Mouse (Mus musculus) midbrain, embryonic 10.5 days (tissue): ENCODE results near the gene Pxdn. TPM values are rescaled to one million over a fixed set of nuclear protein-coding genes. Genes with fewer than 3 reads are reported as not detected.

Experiments used
- DNase-seq: peaks from one replicate; pipeline ENCODE4 v3.0.0-alpha.2; 2017; ENCODE audit warnings: low spot score
- H3K27ac ChIP-seq: fragments of 300-500 bp; sonication (generic); replicated peaks from 2 replicates; pipeline ENCODE4 v1.5.1; 2016; ENCODE audit warnings: mild to moderate bottlenecking
- H3K27me3 ChIP-seq: fragments of 300-500 bp; sonication (generic); 2 replicates; pipeline ENCODE4 v1.6.1; 2016; ENCODE audit warnings: low read depth, mild to moderate bottlenecking; ENCODE audit not compliant: poor library complexity, severe bottlenecking
- H3K36me3 ChIP-seq: fragments of 300-500 bp; sonication (generic); 2 replicates; pipeline ENCODE4 v1.6.1; 2016; ENCODE audit warnings: mild to moderate bottlenecking, moderate library complexity
- H3K4me1 ChIP-seq: fragments of 300-500 bp; sonication (generic); 2 replicates; pipeline ENCODE4 v1.6.1; 2016
- H3K4me3 ChIP-seq: fragments of 300-500 bp; sonication (generic); 2 replicates; pipeline ENCODE4 v1.5.1; 2016; ENCODE audit warnings: mild to moderate bottlenecking, moderate library complexity
- H3K9me3 ChIP-seq: fragments of 300-500 bp; sonication (generic); replicated peaks from 2 replicates; pipeline ENCODE4 v1.6.1; 2016; ENCODE audit warnings: mild to moderate bottlenecking
- WGBS: fragments of 180-500 bp; shearing (Covaris S2); methylation state at CpG from one replicate; pipeline ENCODE4 v1.1.7; 2016; 5-methylcytosine and 5-hydroxymethylcytosine counted together
- polyA plus RNA-seq: library from polyadenylated mRNA; unstranded; fragments of >200 nt; fragmentation: Nextera tagmentation; extraction: Ambion mirVana; gene quantifications from 2 replicates; pipeline ENCODE4 v1.2.1, GENCODE M21; 2016

Pxdn gene
- polyA plus RNA-seq, 1 experiment from 2014 or later = 72.5 TPM

DNA sequence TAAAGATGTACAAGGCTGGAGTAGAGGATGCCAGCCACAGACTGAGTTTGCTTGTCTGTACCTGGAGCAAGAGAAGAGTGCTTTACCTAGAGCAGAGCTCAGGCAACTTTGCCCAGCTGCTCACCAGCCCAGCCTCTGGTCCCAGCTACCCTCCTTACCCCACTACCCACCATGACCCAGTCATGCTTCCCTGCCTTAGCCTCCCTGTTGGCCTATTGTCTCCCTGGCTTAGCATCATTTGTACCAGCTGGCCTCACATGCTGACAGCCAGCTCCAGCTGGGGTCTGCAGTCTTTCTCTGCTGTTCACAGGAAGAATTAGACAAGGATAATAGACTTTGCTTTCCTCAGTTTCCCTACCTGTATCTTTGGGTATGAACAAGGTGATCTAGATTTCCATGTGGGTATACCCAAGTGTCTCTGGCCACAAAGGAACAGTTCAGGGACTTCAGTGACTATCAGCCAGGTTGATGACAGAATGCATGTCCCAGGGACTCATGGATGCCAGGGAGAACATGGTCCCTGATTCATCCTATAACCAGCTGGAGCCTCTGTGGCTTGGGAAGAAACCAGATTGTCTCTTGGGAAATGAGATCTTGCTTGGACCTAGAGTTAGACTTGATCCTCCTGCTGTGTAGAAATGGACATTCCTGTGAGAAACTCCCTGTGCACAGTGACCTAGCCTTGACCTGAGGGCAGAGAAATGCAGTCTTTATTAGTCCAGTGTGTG, 98.6 kb downstream of the Pxdn start:
- Histone ChIP-seq H3K4me3 (no peak overlapping the region), H3K4me1 (peaks cover 24% of the 10 kb centered on the region), H3K27me3 (no peaks in the 10 kb centered on the region), H3K27ac (peak overlapping the region; percentile 81), H3K36me3 (no peaks in the 10 kb centered on the region), H3K9me3 (no peaks in the 10 kb centered on the region)
- no peak for DNase-seq

DNA sequence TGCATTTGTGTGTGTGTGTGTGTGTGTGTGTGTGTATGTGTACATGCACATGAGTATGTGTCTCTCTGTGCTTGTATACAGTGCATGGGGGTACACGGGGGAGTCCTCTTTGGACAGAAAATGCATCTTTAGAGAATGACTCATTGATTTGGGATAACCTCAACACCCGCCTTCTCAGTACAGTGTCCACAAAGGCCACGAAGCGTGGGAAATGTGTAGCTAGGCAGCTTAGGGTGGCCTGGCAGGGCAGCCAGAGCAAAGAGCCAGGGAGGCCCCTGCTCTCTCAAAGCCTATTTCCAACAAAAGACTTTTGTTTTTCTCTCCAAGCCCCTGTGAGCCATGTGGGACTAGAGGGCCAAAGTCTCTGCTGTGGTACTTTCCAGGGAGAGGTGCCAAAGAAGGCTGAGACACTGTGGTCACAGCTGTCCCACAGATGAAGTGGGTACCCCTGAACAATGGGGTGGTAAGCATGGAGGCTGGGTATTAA, 99.2 kb downstream of the Pxdn start:
- H3K4me3 ChIP-seq = no peak overlapping the region
- no peaks in the 10 kb centered on the region for H3K36me3 ChIP-seq
- DNase-seq = peak; percentile 30
- H3K27ac ChIP-seq = peak overlapping the region; percentile 81
- H3K9me3 ChIP-seq = no peaks in the 10 kb centered on the region
- 62% methylated on average over 4 of the region's 4 CpGs for WGBS
- H3K4me1 ChIP-seq = peaks cover 24% of the 10 kb centered on the region
- no peaks in the 10 kb centered on the region for H3K27me3 ChIP-seq

DNA sequence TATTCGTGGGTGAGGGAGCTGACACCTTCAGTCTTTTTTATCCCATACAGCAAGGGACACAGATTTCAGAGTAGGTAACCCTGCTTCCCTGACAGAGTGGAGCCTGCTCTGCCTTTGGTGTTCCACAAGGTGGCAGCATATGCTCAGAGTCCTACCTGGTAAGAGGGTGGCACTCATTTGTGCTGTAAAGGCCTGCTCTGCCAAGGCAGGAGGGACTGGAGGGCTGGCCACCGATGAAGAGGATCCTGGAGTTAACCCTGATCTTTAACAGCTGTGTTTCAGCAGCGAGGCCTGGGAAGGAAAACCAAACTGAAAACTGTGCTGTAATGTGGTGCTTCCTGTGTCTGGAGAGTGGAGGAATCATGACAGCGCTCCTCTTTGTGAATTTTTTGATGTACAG, 102.2 kb downstream of the Pxdn start:
- peaks cover 30% of the 10 kb centered on the region for H3K4me1 ChIP-seq
- H3K27ac ChIP-seq = no peak overlapping the region
- whole genome bisulfite sequencing = 43% methylated on average over 4 of the region's 4 CpGs
- no peaks in the 10 kb centered on the region for H3K27me3 ChIP-seq
- H3K9me3 ChIP-seq = no peaks in the 10 kb centered on the region
- H3K36me3 ChIP-seq = no peaks in the 10 kb centered on the region
- peak; percentile 25 for DNase-seq
- H3K4me3 ChIP-seq = no peak overlapping the region

DNA sequence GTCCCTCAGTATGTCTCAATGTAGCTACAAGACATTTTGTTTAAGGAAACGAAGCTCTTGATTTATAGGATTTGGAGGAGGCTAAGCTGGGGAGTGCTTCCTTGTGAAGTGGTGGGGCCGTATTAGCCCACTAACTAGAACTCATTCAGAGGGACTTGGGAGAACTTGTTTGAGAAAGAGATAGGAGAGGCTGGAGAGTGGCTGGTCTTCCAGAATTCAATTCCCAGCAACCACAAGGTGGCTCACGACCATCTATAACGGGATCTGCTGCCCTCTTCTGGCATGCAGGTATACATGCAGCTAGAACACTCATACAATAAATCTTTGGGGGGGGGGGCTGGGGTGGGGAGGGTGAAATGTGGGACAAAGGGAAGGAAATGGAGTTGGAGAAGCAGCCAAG, 102.7 kb downstream of the Pxdn start:
- WGBS = 27% methylated on average over 4 of the region's 4 CpGs
- Histone ChIP-seq H3K4me3 (no peak overlapping the region), H3K4me1 (peaks cover 30% of the 10 kb centered on the region), H3K27me3 (no peaks in the 10 kb centered on the region), H3K36me3 (no peaks in the 10 kb centered on the region), H3K9me3 (no peaks in the 10 kb centered on the region), H3K27ac (no peak overlapping the region)
- DNase-seq = peak; percentile 54

DNA sequence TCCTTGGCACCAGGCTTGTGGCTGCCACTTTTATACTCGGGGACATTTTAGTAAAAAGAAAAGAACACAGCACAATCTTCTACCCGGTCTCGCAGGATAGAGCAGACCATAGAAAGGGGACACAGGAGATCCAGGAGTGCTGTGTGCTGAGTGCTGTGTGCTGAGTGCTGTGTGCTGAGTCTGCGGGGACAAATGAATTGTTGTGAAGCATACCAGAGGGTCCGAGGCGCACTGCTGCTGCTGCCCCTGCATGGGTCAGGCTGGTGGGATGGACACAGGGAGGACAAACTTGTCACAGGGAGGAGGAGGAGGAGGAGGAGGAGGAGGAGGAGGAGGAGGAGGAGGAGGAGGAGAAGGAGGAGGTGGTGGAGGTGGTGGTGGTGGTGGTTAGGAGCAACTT, 111.4 kb downstream of the Pxdn start:
- Histone ChIP-seq H3K36me3 (no peaks in the 10 kb centered on the region), H3K9me3 (no peaks in the 10 kb centered on the region), H3K27ac (no peak overlapping the region), H3K27me3 (no peaks in the 10 kb centered on the region), H3K4me1 (no peaks in the 10 kb centered on the region), H3K4me3 (no peak overlapping the region)
- WGBS = 82% methylated on average over 6 of the region's 6 CpGs
- DNase-seq = no peak

DNA sequence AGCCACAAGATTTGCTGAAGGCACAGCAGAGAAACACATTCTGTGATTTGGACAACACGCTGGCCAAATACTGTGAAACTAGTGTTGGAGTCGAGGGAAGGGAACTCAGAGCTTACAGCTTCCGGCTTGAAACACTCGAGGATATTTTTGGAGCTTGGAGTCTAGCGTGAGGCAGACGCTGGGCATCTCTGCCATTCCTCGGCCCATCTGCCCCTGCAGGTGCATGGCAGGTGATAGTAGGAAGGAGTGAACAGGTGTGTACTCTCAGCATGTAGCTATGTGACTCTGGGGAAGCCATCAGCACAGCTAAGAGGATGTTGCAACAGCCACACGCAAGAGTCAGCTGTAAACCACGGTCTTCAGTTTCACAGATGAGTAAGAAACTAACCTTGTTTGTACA, 112.4 kb downstream of the Pxdn start:
- Histone ChIP-seq H3K9me3 (no peaks in the 10 kb centered on the region), H3K36me3 (no peaks in the 10 kb centered on the region), H3K4me3 (no peak overlapping the region), H3K4me1 (no peaks in the 10 kb centered on the region), H3K27me3 (no peaks in the 10 kb centered on the region), H3K27ac (no peak overlapping the region)
- DNase-seq = no peak
- 85% methylated on average over 9 of the region's 9 CpGs for WGBS

DNA sequence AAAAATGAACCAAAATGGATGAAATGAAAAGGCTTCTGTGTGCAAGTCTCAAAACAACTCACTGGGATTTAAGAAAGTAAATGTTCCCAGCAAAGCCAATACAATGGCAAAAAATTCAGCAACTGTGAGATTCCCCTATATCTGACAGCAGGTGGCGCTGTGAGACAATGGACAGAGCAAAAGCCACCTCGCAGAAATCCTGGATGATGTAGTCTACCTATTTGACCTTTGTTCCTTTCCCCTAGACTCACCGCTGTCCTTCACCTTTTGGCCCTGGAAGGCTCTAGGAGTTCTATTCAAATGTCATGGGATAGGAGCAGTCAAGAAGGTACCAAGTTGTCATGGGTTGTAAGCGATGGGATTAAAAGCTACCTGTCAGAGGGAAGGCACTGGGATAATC, 112.8 kb downstream of the Pxdn start:
- Histone ChIP-seq H3K27ac (no peak overlapping the region), H3K9me3 (no peaks in the 10 kb centered on the region), H3K4me3 (no peak overlapping the region), H3K4me1 (no peaks in the 10 kb centered on the region), H3K27me3 (no peaks in the 10 kb centered on the region), H3K36me3 (no peaks in the 10 kb centered on the region)
- DNase-seq = peak; percentile 51
- WGBS = 18% methylated on average over 4 of the region's 4 CpGs

DNA sequence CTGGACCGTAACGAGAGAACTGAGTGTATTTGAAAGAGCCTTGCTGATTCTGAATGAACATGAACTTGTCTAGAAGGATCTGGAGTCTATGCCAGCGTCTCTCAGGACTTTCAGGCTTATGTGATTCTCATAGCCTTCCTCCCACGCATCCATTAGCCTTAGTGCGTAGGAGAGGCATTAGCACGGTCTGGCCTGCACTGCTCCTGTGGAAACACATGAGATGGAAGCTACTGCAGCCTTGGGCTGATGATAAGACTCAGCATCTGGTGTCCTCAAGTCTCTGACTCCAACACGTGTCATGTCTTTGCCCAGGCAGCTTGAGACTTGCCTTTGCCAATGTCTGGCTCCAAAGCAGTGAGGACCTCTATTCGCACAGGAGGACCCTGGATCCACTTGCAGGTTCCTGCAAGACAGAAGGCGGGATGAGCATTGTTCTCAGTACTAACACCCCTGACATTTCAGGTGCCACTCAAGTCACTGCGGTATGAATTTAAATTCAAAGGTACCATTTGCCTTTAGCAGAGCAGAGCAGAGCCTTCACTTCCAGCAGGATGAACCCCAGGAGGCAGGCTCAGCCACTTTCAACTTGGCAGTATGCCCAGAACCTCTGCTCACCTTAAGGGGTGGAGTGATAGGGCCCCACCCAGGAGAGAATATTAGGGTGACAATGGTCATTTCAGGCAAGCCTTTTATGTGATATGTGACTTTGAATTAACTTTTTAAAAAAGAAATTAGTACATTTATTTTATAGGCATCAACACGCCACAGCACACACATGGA, 117.5 kb downstream of the Pxdn start:
- H3K27ac ChIP-seq = no peak overlapping the region
- H3K4me1 ChIP-seq = no peaks in the 10 kb centered on the region
- no peaks in the 10 kb centered on the region for H3K9me3 ChIP-seq
- no peaks in the 10 kb centered on the region for H3K36me3 ChIP-seq
- H3K27me3 ChIP-seq = no peaks in the 10 kb centered on the region
- WGBS = 90% methylated on average over 11 of the region's 11 CpGs
- no peak for DNase-seq
- H3K4me3 ChIP-seq = no peak overlapping the region

DNA sequence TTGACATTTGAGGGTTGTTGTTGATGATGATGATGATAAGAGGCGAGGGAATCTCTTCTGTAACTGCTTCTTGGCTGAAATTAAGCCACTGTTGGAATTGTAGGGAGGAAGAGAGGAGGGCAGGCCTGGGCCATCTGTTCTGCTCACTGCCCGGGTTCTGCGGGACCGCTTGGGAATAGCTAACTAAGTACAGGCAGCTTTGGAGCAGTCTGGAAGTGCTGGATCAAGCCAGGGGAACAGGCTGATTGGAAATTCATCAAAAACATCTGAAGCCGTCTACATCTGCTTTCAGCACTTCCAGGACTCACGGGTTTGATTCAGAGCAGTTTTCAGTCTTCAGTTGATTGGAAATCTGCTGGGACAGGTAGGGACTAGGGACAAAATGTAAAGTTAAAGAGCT, 120.6 kb downstream of the Pxdn start:
- H3K36me3 ChIP-seq = no peaks in the 10 kb centered on the region
- H3K4me3 ChIP-seq = no peak overlapping the region
- no peaks in the 10 kb centered on the region for H3K4me1 ChIP-seq
- no peaks in the 10 kb centered on the region for H3K9me3 ChIP-seq
- no peak overlapping the region for H3K27ac ChIP-seq
- WGBS = 73% methylated on average over 6 of the region's 6 CpGs
- no peak for DNase-seq
- H3K27me3 ChIP-seq = no peaks in the 10 kb centered on the region

DNA sequence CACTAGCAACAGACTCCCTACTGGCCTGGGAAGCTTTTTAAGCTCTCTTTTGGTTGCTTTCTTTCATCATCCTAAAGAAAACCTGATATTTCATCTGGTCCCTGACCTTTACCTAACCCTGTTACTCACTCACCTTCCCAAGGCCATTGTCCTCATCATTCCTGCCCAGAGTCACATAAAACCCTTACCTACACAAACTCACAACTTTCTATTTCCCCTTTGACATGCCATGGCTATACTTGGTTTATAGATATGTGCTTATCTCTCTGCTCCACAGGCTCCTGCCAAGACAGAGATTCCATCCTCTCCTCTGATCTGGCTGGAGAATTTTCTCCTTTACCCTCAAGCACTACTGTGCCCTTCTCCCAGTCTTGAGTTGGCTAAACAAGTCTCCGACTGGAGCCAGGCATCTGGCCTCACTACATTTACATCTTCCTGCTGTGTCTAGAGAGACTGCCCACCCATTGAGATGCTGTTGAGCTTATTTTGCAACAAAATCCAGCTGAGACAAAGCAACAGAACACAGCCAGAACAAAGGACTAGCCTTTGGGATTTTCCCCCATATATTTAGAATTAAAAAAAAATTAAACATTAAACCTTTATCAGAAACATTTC, 124.2 kb downstream of the Pxdn start:
- Histone ChIP-seq H3K27ac (no peak overlapping the region), H3K4me3 (no peak overlapping the region), H3K4me1 (no peaks in the 10 kb centered on the region), H3K27me3 (no peaks in the 10 kb centered on the region), H3K36me3 (no peaks in the 10 kb centered on the region), H3K9me3 (no peaks in the 10 kb centered on the region)
- no peak for DNase-seq
- WGBS = 25% methylated on average over 1 of the region's 1 CpGs

DNA sequence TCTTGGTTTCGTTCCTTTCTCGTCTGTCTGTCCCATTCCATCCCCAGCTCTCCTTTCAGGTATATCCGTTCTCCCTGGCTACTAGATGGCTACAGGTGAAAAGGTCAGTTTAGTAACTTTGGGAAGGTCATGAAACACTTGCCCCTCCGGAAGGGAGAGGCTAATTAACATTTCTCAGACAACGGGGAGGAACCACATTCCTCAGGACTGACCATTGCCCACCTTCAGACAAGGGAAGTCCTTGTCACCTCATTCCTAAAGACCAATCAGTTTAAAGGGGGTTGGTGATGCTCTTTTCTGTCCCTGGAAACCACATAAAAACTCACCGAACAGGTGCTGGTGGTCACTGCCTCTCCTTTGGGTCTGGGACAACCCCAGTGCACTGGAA, 124.7 kb downstream of the Pxdn start:
- no peaks in the 10 kb centered on the region for H3K36me3 ChIP-seq
- no peak overlapping the region for H3K4me3 ChIP-seq
- H3K27me3 ChIP-seq = no peaks in the 10 kb centered on the region
- WGBS = 37% methylated on average over 6 of the region's 6 CpGs
- no peak overlapping the region for H3K27ac ChIP-seq
- no peaks in the 10 kb centered on the region for H3K4me1 ChIP-seq
- no peak for DNase-seq
- no peaks in the 10 kb centered on the region for H3K9me3 ChIP-seq
